Mouse (Mus musculus) liver, embryonic 14.5 days (tissue): ENCODE data around the gene Klhl12.

ENCODE experiments used
- CTCF ChIP-seq: IDR thresholded peaks from 2 replicates; pipeline ENCODE4 v1.5.1; 2016; ENCODE audit warnings: antibody characterized with exemption, low read depth, control low read depth
- EP300 ChIP-seq: IDR thresholded peaks from 2 replicates; pipeline ENCODE4 v1.6.1; 2016; ENCODE audit warnings: antibody characterized with exemption, low read depth

DNA sequence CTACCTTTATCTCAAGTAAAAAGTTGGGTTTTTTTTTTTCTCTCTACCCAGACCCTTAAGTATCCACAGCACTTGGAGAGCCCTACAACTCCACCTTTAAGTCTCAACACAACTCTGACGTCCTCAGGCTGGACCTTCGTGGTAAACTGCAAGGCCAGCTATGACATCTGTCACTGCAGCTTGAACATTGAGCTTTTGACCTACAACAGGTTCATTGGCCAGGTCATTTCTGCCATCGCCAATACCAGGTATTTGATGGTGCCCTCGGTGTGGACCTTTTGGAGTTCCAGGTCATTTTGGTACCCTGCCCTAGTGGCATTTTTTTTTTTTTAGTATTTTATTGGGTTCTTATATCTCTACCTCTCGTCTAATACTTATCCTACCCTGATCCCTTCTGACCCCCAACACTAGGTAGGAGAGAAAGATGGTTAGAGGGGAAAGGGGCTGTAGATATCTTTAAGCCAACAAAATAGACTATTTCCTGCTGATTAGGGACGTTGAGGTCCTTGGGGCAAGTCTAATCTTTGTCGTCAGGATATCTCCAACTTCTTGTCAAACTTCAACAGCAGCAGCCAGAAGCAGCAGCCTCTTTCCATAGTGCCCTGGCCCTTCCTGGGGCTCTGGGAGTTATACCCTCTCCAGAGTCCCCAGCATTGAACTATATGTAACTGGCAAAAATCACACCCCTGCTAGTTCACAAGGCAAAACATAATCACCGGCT, 64.8 kb downstream of the Klhl12 start:
- TF ChIP-seq CTCF (no peak), EP300 (0 out of 2 replicates have a peak, but pooled peaks have one; percentile 28)
